Mouse (Mus musculus) spleen, postnatal 14 days (tissue): ENCODE measurements at regions not wholly inside any gene's neighbourhood (a gene's known extent, or its start where the extent isn't known, plus 50 kb on each side); places are given as distances from the start of the nearest gene placed in this dataset.
A peak's percentile ranks its signal among the peaks of the same experiment; 100 is the strongest.

ENCODE experiments used
- DNase-seq, 2 experiments: peaks; one replicate each; pipeline ENCODE4 v3.0.0; 2021 to 2022; ENCODE audit warnings: low spot score in 2 of 2

- DNase-seq, result no peak
Measured at GRCm38 (mm10) chr1:191486766-191487165, 83.7 kb upstream of the Ppp2r5a start.

DNA sequence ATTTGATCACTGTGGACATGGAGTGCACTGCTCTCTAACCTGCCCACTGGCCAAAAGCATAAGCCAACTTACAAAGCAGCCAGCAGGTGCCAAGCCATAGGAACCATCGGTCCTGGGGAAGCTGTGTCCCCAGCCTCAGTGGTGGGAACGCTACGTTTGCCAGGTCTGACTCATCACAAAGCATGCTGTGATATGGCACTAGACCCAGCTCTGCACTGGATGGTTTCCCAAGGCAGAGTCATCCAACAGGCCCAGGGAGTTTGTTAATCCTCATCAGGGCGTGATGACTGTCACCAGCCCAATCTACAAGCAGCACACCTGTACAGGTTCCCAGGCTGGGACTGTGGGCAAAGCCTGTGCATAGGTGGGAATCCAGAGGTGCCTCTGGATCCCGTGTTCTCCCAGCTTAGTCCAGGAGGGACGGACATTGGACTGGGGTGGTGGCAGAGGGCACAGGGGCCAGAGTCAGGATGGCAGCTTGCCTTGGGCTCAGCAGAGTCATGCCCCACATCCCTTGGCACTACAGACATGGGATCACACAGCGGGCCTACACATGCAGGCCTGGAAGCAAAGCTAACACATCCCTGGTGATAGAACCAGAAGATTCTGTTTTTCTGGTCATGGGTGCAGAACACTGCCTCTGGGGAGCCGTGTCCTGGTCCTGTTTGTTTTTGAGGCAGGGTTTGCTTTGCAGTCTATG lies 81.8 kb upstream of the Ppp2r5a start:
- DNase-seq, result no peak

GRCm38 (mm10) chr1:191479906-191480379 lies 76.9 kb upstream of the Ppp2r5a start:
- no peak for DNase-seq

DNA sequence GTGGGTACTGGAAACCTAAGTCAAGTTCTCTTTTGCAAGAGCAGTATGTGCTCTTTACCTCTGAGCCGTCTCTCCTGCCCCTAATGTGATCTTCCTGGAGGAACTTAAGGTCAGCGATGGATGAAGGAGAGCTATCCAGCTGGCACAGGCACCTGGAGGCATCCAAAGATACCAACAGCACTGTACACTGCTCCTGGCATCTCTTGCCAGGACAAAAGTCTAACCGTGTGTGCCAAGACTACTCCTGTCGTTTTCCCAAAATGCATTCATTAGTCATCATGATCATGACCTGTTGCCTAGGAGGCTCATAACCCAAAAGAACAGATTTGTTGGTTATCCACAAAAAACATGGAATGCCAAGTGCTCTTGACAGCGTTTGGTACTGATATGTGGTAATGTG lies 69.5 kb upstream of the Ppp2r5a start:
- DNase-seq, result no peak

- no peak for DNase-seq
Measured at GRCm38 (mm10) chr1:191471489-191471888, 68.4 kb upstream of the Ppp2r5a start.

- no peak for DNase-seq
Measured at GRCm38 (mm10) chr1:191470190-191470985, 67.3 kb upstream of the Ppp2r5a start.

GRCm38 (mm10) chr1:191468837-191469529 lies 65.9 kb upstream of the Ppp2r5a start:
- DNase-seq, result no peak

DNA sequence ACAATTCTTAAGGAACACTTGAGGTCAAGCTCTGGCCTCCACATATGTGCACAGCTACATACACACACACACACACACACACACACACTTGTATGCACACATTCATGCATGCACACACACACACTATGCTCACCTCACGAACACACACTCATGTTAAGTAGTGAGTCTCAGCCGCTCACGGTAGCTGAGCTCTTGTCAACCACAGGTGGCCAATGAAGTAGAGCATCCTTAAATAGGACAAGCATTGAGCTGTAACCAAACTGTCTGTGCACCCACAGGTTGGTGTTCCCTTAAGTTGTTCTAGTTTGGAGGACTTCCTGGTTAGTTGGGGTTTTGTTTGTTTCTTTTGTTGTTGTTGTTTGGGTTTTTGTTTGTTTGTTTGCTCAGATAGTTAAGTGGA lies 63.2 kb upstream of the Ppp2r5a start:
- DNase-seq, result no peak

DNA sequence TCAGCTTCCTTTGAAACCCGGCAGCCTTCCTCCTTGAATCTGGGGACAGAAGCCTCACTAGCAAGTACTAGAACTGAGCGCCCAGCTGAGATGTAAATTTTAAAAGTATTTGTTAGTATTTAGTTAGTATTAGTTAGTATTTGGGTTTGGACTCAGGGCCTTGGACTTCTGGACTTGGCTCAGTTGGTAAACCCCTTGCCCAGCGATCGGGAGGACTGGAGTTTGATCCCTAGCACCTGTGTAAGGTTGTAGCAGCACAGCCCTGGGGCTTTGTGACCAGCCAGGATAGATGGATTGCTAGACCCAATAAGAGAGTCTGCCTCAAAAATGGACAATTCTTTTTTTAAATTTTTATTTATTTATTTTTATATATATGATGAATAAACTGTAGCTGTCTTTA lies 62.7 kb upstream of the Ppp2r5a start:
- no peak for DNase-seq

DNA sequence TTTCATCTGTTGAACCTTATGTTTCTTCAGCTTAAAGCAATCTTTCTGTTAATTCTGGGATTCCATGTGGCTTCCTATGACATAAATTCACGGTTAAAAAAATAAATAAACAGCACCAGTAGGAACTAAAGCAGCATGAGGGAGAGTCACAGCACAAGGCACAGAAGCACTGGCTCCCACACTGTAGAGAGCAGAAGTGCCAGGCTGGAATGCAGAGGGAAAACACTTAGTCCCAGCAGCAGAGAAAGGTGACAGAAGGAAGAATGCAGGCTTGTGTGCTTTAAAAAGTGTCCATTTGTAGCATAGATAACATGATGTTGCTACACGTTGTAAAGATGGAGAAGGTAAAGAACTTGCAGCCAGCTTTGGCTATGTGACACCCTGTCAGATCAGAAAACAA lies 62.1 kb upstream of the Ppp2r5a start:
- no peak for DNase-seq

- DNase-seq, result no peak
Measured at GRCm38 (mm10) chr1:191461811-191462491, 58.9 kb upstream of the Ppp2r5a start.

DNA sequence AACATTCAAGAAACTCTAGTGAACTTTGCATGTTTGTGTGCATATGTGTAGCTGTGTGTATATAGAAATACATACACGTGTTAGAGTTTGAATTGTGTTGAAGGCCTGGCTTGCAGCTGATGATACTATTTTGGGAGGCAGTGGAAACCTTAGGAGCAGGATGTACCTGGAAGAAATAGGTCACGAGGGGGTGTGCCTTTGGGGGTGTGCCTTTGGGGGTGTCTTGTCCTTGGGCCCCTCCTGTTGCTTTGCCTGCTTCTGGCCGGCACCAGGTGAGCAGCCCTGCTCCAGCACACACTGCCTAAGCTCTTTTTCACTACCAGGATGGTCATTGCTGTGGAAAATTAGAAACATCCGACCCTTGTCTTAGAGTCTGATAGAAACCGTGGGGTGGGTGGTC lies 56.0 kb upstream of the Ppp2r5a start:
- DNase-seq, result no peak

- peak in 1 of 2 experiments; percentile 33 for DNase-seq
Measured at GRCm38 (mm10) chr1:191458292-191458691, 55.2 kb upstream of the Ppp2r5a start.

GRCm38 (mm10) chr1:191457103-191457502 lies 54.0 kb upstream of the Ppp2r5a start:
- DNase-seq, result no peak

DNA sequence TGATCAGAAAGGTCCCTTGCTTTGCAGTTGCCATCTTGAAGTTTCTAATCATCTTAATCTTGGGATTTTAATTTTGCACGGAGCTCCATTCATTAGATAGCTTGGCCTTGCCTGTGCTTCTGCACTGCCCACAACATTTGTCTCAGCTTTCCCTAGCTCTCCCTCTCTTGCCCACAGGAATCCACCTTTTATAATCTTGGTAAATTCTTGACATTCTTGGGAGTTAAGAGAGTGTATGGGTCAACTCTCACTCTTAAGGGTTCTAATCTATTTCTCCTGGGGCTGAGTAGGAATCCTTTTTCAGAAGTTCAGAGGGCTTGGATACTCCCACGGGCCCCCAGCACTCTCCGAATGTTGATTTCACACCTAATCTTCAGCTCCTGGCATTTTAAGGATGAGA lies 51.5 kb upstream of the Ppp2r5a start:
- DNase-seq, result no peak

- DNase-seq, result no peak
Measured at GRCm38 (mm10) chr1:191453589-191453988, 50.5 kb upstream of the Ppp2r5a start.
